Mouse (Mus musculus): ENCODE data around the gene Srcin1. TPM values are rescaled to one million over a fixed set of nuclear protein-coding genes. Genes with fewer than 3 reads are reported as not detected.

Srcin1 gene
- polyA plus RNA-seq, 1 experiment from 2014 or later, result 0.55 TPM

- Histone ChIP-seq H3K4me3 (ENCODE audit: low read depth, low read length) (no peak overlapping the region), H3K27me3 (ENCODE audit: control insufficient read depth, insufficient read depth, low read length) (no peaks in the 10 kb centered on the region; the same call in 1 of the 2 replicates), H3K36me3 (replicated peaks; ENCODE audit: control insufficient read depth, insufficient read depth, low read depth, low read length) (no peaks in the 10 kb centered on the region), H3K9me3 (replicated peaks; ENCODE audit: control insufficient read depth, low read length) (no peaks in the 10 kb centered on the region), H3K9ac (replicated peaks; ENCODE audit: low read length) (no peak overlapping the region), H3K27ac (replicated peaks; ENCODE audit: low read depth, low read length) (no peak overlapping the region), H3K4me1 (ENCODE audit: control insufficient read depth, insufficient read depth, low read length) (no peaks in the 10 kb centered on the region), H3K4me2 (ENCODE audit: low read depth, low read length) (no peak overlapping the region)
- ATAC-seq (replicated peaks; ENCODE audit: insufficient number of reproducible peaks, low FRiP score, low TSS enrichment, low read depth) (no peak), DNase-seq (ENCODE audit: low spot score) (no peak)
- WGBS, result 34% methylated on average over 5 of the region's 5 CpGs
These were observed 15.9 kb upstream of the Srcin1 start for GRCm38 (mm10) chr11:97591910-97592309.

GRCm38 (mm10) chr11:97590227-97590960 is 14.4 kb upstream of the Srcin1 start:
- WGBS, result 32% methylated on average over 24 of the region's 24 CpGs
- no peaks in the 10 kb centered on the region for H3K9me3 ChIP-seq (replicated peaks; ENCODE audit: control insufficient read depth, low read length)
- no peak for ATAC-seq (replicated peaks; ENCODE audit: insufficient number of reproducible peaks, low FRiP score, low TSS enrichment, low read depth)
- H3K27me3 ChIP-seq (ENCODE audit: control insufficient read depth, insufficient read depth, low read length), result no peaks in the 10 kb centered on the region; the same call in 1 of the 2 replicates
- H3K36me3 ChIP-seq (replicated peaks; ENCODE audit: control insufficient read depth, insufficient read depth, low read depth, low read length), result no peaks in the 10 kb centered on the region
- no peaks in the 10 kb centered on the region for H3K4me1 ChIP-seq (ENCODE audit: control insufficient read depth, insufficient read depth, low read length)
- H3K4me2 ChIP-seq (ENCODE audit: low read depth, low read length), result no peak overlapping the region
- H3K27ac ChIP-seq (replicated peaks; ENCODE audit: low read depth, low read length), result no peak overlapping the region
- DNase-seq (ENCODE audit: low spot score), result no peak
- no peak overlapping the region for H3K9ac ChIP-seq (replicated peaks; ENCODE audit: low read length)
- no peak overlapping the region for H3K4me3 ChIP-seq (ENCODE audit: low read depth, low read length)

- H3K4me3 ChIP-seq (ENCODE audit: low read depth, low read length), result no peak overlapping the region
- H3K9me3 ChIP-seq (replicated peaks; ENCODE audit: control insufficient read depth, low read length), result no peaks in the 10 kb centered on the region
- no peaks in the 10 kb centered on the region for H3K36me3 ChIP-seq (replicated peaks; ENCODE audit: control insufficient read depth, insufficient read depth, low read depth, low read length)
- no peak overlapping the region for H3K4me2 ChIP-seq (ENCODE audit: low read depth, low read length)
- no peak overlapping the region for H3K27ac ChIP-seq (replicated peaks; ENCODE audit: low read depth, low read length)
- H3K4me1 ChIP-seq (ENCODE audit: control insufficient read depth, insufficient read depth, low read length), result no peaks in the 10 kb centered on the region
- H3K27me3 ChIP-seq (ENCODE audit: control insufficient read depth, insufficient read depth, low read length), result no peaks in the 10 kb centered on the region; the same call in 1 of the 2 replicates
- ATAC-seq (replicated peaks; ENCODE audit: insufficient number of reproducible peaks, low FRiP score, low TSS enrichment, low read depth) (no peak), DNase-seq (ENCODE audit: low spot score) (peak; percentile 54)
- no peak overlapping the region for H3K9ac ChIP-seq (replicated peaks; ENCODE audit: low read length)
- WGBS, result 2% methylated on average over 10 of the region's 10 CpGs
These were observed 13.2 kb upstream of the Srcin1 start for GRCm38 (mm10) chr11:97589216-97589615.

- H3K27ac ChIP-seq (replicated peaks; ENCODE audit: low read depth, low read length), result no peak overlapping the region
- H3K9me3 ChIP-seq (replicated peaks; ENCODE audit: control insufficient read depth, low read length), result no peaks in the 10 kb centered on the region
- no peak overlapping the region for H3K4me2 ChIP-seq (ENCODE audit: low read depth, low read length)
- ATAC-seq (replicated peaks; ENCODE audit: insufficient number of reproducible peaks, low FRiP score, low TSS enrichment, low read depth), result no peak
- H3K4me1 ChIP-seq (ENCODE audit: control insufficient read depth, insufficient read depth, low read length), result no peaks in the 10 kb centered on the region
- no peaks in the 10 kb centered on the region for H3K36me3 ChIP-seq (replicated peaks; ENCODE audit: control insufficient read depth, insufficient read depth, low read depth, low read length)
- no peak overlapping the region for H3K9ac ChIP-seq (replicated peaks; ENCODE audit: low read length)
- no peak overlapping the region for H3K4me3 ChIP-seq (ENCODE audit: low read depth, low read length)
- 61% methylated on average over 10 of the region's 10 CpGs for WGBS
- no peaks in the 10 kb centered on the region; the same call in 1 of the 2 replicates for H3K27me3 ChIP-seq (ENCODE audit: control insufficient read depth, insufficient read depth, low read length)
- DNase-seq (ENCODE audit: low spot score), result no peak
These were observed 9.9 kb upstream of the Srcin1 start for GRCm38 (mm10) chr11:97585932-97586331.

- Histone ChIP-seq H3K27ac (replicated peaks; ENCODE audit: low read depth, low read length) (no peak overlapping the region), H3K9ac (replicated peaks; ENCODE audit: low read length) (no peak overlapping the region), H3K27me3 (ENCODE audit: control insufficient read depth, insufficient read depth, low read length) (no peaks in the 10 kb centered on the region), H3K4me1 (ENCODE audit: control insufficient read depth, insufficient read depth, low read length) (no peaks in the 10 kb centered on the region), H3K36me3 (replicated peaks; ENCODE audit: control insufficient read depth, insufficient read depth, low read depth, low read length) (no peaks in the 10 kb centered on the region), H3K4me2 (ENCODE audit: low read depth, low read length) (no peak overlapping the region), H3K4me3 (ENCODE audit: low read depth, low read length) (no peak overlapping the region), H3K9me3 (replicated peaks; ENCODE audit: control insufficient read depth, low read length) (no peaks in the 10 kb centered on the region)
- ATAC-seq (replicated peaks; ENCODE audit: insufficient number of reproducible peaks, low FRiP score, low TSS enrichment, low read depth) (no peak), DNase-seq (ENCODE audit: low spot score) (no peak)
- WGBS, result 74% methylated on average over 7 of the region's 7 CpGs
These were observed 8.5 kb upstream of the Srcin1 start for GRCm38 (mm10) chr11:97584476-97584875.

- Histone ChIP-seq H3K4me1 (ENCODE audit: control insufficient read depth, insufficient read depth, low read length) (peaks cover 4% of the 10 kb centered on the region), H3K27me3 (ENCODE audit: control insufficient read depth, insufficient read depth, low read length) (peaks cover 15% of the 10 kb centered on the region), H3K27ac (replicated peaks; ENCODE audit: low read depth, low read length) (no peak overlapping the region), H3K9ac (replicated peaks; ENCODE audit: low read length) (no peak overlapping the region), H3K36me3 (replicated peaks; ENCODE audit: control insufficient read depth, insufficient read depth, low read depth, low read length) (no peaks in the 10 kb centered on the region), H3K9me3 (replicated peaks; ENCODE audit: control insufficient read depth, low read length) (no peaks in the 10 kb centered on the region), H3K4me2 (ENCODE audit: low read depth, low read length) (no peak overlapping the region), H3K4me3 (ENCODE audit: low read depth, low read length) (no peak overlapping the region)
- WGBS, result 11% methylated on average over 10 of the region's 10 CpGs
- no peak for DNase-seq (ENCODE audit: low spot score)
- no peak for ATAC-seq (replicated peaks; ENCODE audit: insufficient number of reproducible peaks, low FRiP score, low TSS enrichment, low read depth)
These were observed 3.3 kb upstream of the Srcin1 start for GRCm38 (mm10) chr11:97579088-97579857.

GRCm38 (mm10) chr11:97578286-97578685 is 2.3 kb upstream of the Srcin1 start:
- Histone ChIP-seq H3K4me3 (ENCODE audit: low read depth, low read length) (no peak overlapping the region), H3K4me1 (ENCODE audit: control insufficient read depth, insufficient read depth, low read length) (peaks cover 9% of the 10 kb centered on the region), H3K27ac (replicated peaks; ENCODE audit: low read depth, low read length) (no peak overlapping the region), H3K27me3 (ENCODE audit: control insufficient read depth, insufficient read depth, low read length) (peaks cover 24% of the 10 kb centered on the region), H3K4me2 (ENCODE audit: low read depth, low read length) (no peak overlapping the region), H3K36me3 (replicated peaks; ENCODE audit: control insufficient read depth, insufficient read depth, low read depth, low read length) (no peaks in the 10 kb centered on the region), H3K9ac (replicated peaks; ENCODE audit: low read length) (no peak overlapping the region), H3K9me3 (replicated peaks; ENCODE audit: control insufficient read depth, low read length) (no peaks in the 10 kb centered on the region)
- ATAC-seq (replicated peaks; ENCODE audit: insufficient number of reproducible peaks, low FRiP score, low TSS enrichment, low read depth), result no peak
- WGBS, result 43% methylated on average over 2 of the region's 2 CpGs
- DNase-seq (ENCODE audit: low spot score), result no peak

GRCm38 (mm10) chr11:97575638-97576037 is 348 bp downstream of the Srcin1 start:
- Histone ChIP-seq H3K4me1 (ENCODE audit: control insufficient read depth, insufficient read depth, low read length) (peaks cover 9% of the 10 kb centered on the region), H3K9me3 (replicated peaks; ENCODE audit: control insufficient read depth, low read length) (no peaks in the 10 kb centered on the region), H3K9ac (replicated peaks; ENCODE audit: low read length) (peak overlapping the region; percentile 74), H3K4me3 (ENCODE audit: low read depth, low read length) (peak overlapping the region; percentile 63), H3K27ac (replicated peaks; ENCODE audit: low read depth, low read length) (no peak overlapping the region), H3K27me3 (ENCODE audit: control insufficient read depth, insufficient read depth, low read length) (peaks cover 42% of the 10 kb centered on the region), H3K4me2 (ENCODE audit: low read depth, low read length) (peak overlapping the region; percentile 99), H3K36me3 (replicated peaks; ENCODE audit: control insufficient read depth, insufficient read depth, low read depth, low read length) (no peaks in the 10 kb centered on the region)
- ATAC-seq (replicated peaks; ENCODE audit: insufficient number of reproducible peaks, low FRiP score, low TSS enrichment, low read depth) (peak; percentile 11), DNase-seq (ENCODE audit: low spot score) (peak; percentile 95)
- 2% methylated on average over 17 of the region's 18 CpGs for WGBS

All from embryonic facial prominence, embryonic 11.5 days (tissue).